Mouse (Mus musculus): ENCODE measurements around the gene Ctrb1. TPM values are rescaled to one million over a fixed set of nuclear protein-coding genes. Genes with fewer than 3 reads are reported as not detected.

Ctrb1 gene
- 1,145 and 3,143 TPM in 2 replicates for polyA plus RNA-seq (2015; fragmentation: Nextera tagmentation; extraction: Ambion mirVana)

- Histone ChIP-seq H3K4me2 (replicated peaks) (no peak within 1 kb of the TSS), H3K4me1 (replicated peaks) (0 out of 2 replicates have a peak, but pooled peaks cover 2% of the 10 kb centered on the region), H3K9me3 (no peaks in the 10 kb centered on the region), H3K4me3 (replicated peaks) (no peak within 1 kb of the TSS), H3K27me3 (replicated peaks) (no peaks in the 10 kb centered on the region), H3K36me3 (no peaks in the 10 kb centered on the region), H3K27ac (no peak within 1 kb of the TSS), H3K9ac (no peak within 1 kb of the TSS)
- peak; percentile 27 for ATAC-seq
- 81% methylated on average over 2 of the region's 2 CpGs for WGBS
These were observed at the start of gene Ctrb1 for GRCm38 (mm10) chr8:111690960-111691445. Gene Ctrb1 (minus strand): TSS chr8:111691010.

GRCm38 (mm10) chr8:111740301-111740711 lies 49.5 kb upstream of the Ctrb1 start:
- Histone ChIP-seq H3K9me3 (no peaks in the 10 kb centered on the region), H3K4me1 (replicated peaks) (peaks cover 78% of the 10 kb centered on the region), H3K4me2 (replicated peaks) (peak overlapping the region; percentile 37), H3K36me3 (no peaks in the 10 kb centered on the region), H3K27ac (peak overlapping the region; percentile 37), H3K4me3 (replicated peaks) (no peak overlapping the region), H3K27me3 (replicated peaks) (no peaks in the 10 kb centered on the region), H3K9ac (peak overlapping the region; percentile 10; the same call in 1 of the 2 replicates)
- ATAC-seq, result peak; percentile 37
- WGBS, result 50% methylated on average over 7 of the region's 7 CpGs

GRCm38 (mm10) chr8:111739604-111740003 lies 48.8 kb upstream of the Ctrb1 start:
- no peak for ATAC-seq
- Histone ChIP-seq H3K4me2 (replicated peaks) (peak overlapping the region; percentile 37), H3K36me3 (no peaks in the 10 kb centered on the region), H3K4me3 (replicated peaks) (no peak overlapping the region), H3K27me3 (replicated peaks) (no peaks in the 10 kb centered on the region), H3K4me1 (replicated peaks) (peaks cover 82% of the 10 kb centered on the region), H3K9ac (0 out of 2 replicates have a peak overlapping the region, but pooled peaks have one; percentile 5), H3K9me3 (no peaks in the 10 kb centered on the region), H3K27ac (peak overlapping the region; percentile 37; the same call in 1 of the 2 replicates)
- 38% methylated on average over 7 of the region's 7 CpGs for WGBS

- H3K27me3 ChIP-seq (replicated peaks), result no peaks in the 10 kb centered on the region
- H3K36me3 ChIP-seq, result no peaks in the 10 kb centered on the region
- no peaks in the 10 kb centered on the region for H3K9me3 ChIP-seq
- no peak overlapping the region for H3K27ac ChIP-seq
- no peak for ATAC-seq
- peaks cover 82% of the 10 kb centered on the region for H3K4me1 ChIP-seq (replicated peaks)
- H3K9ac ChIP-seq, result 0 out of 2 replicates have a peak overlapping the region, but pooled peaks have one; percentile 5
- 64% methylated on average over 6 of the region's 6 CpGs for WGBS
- no peak overlapping the region for H3K4me2 ChIP-seq (replicated peaks)
- H3K4me3 ChIP-seq (replicated peaks), result no peak overlapping the region
These were observed 48.1 kb upstream of the Ctrb1 start for GRCm38 (mm10) chr8:111738867-111739266.

GRCm38 (mm10) chr8:111736321-111736720 lies 45.5 kb upstream of the Ctrb1 start:
- no peaks in the 10 kb centered on the region for H3K27me3 ChIP-seq (replicated peaks)
- no peak for ATAC-seq
- H3K4me1 ChIP-seq (replicated peaks), result peaks cover 82% of the 10 kb centered on the region
- peak overlapping the region; percentile 90 for H3K27ac ChIP-seq
- 0 out of 2 replicates have a peak overlapping the region, but pooled peaks have one; percentile 8 for H3K9ac ChIP-seq
- no peaks in the 10 kb centered on the region for H3K36me3 ChIP-seq
- H3K4me3 ChIP-seq (replicated peaks), result no peak overlapping the region
- WGBS, result 41% methylated on average over 7 of the region's 7 CpGs
- no peaks in the 10 kb centered on the region for H3K9me3 ChIP-seq
- no peak overlapping the region for H3K4me2 ChIP-seq (replicated peaks)

GRCm38 (mm10) chr8:111735791-111736190 lies 45.0 kb upstream of the Ctrb1 start:
- 71% methylated on average over 4 of the region's 4 CpGs for WGBS

GRCm38 (mm10) chr8:111735335-111735761 lies 44.5 kb upstream of the Ctrb1 start:
- H3K9me3 ChIP-seq, result no peaks in the 10 kb centered on the region
- H3K4me2 ChIP-seq (replicated peaks), result peak overlapping the region; percentile 17; the same call in 1 of the 2 replicates
- WGBS, result 70% methylated on average over 8 of the region's 8 CpGs
- no peak overlapping the region for H3K4me3 ChIP-seq (replicated peaks)
- H3K36me3 ChIP-seq, result no peaks in the 10 kb centered on the region
- no peak for ATAC-seq
- H3K27me3 ChIP-seq (replicated peaks), result no peaks in the 10 kb centered on the region
- H3K27ac ChIP-seq, result peak overlapping the region; percentile 90
- peaks cover 82% of the 10 kb centered on the region for H3K4me1 ChIP-seq (replicated peaks)
- no peak overlapping the region for H3K9ac ChIP-seq

More at GRCm38 (mm10) chr8:111735791-111736190, 45.0 kb upstream of the Ctrb1 start:
- Histone ChIP-seq H3K27me3 (replicated peaks) (no peaks in the 10 kb centered on the region), H3K4me1 (replicated peaks) (peaks cover 82% of the 10 kb centered on the region), H3K9me3 (no peaks in the 10 kb centered on the region), H3K4me2 (replicated peaks) (no peak overlapping the region; the same call in 1 of the 2 replicates), H3K9ac (0 out of 2 replicates have a peak overlapping the region, but pooled peaks have one; percentile 8), H3K27ac (peak overlapping the region; percentile 90), H3K4me3 (replicated peaks) (no peak overlapping the region), H3K36me3 (no peaks in the 10 kb centered on the region)
- ATAC-seq, result no peak

- peaks cover 82% of the 10 kb centered on the region for H3K4me1 ChIP-seq (replicated peaks)
- no peak overlapping the region for H3K4me3 ChIP-seq (replicated peaks)
- no peaks in the 10 kb centered on the region for H3K27me3 ChIP-seq (replicated peaks)
- no peak overlapping the region for H3K9ac ChIP-seq
- no peaks in the 10 kb centered on the region for H3K9me3 ChIP-seq
- H3K4me2 ChIP-seq (replicated peaks), result peak overlapping the region; percentile 16; the same call in 1 of the 2 replicates
- H3K36me3 ChIP-seq, result no peaks in the 10 kb centered on the region
- no peak for ATAC-seq
- WGBS, result 44% methylated on average over 6 of the region's 6 CpGs
- peak overlapping the region; percentile 90 for H3K27ac ChIP-seq
These were observed 43.6 kb upstream of the Ctrb1 start for GRCm38 (mm10) chr8:111734244-111734960.

GRCm38 (mm10) chr8:111733581-111734243 lies 42.9 kb upstream of the Ctrb1 start:
- 14% methylated on average over 5 of the region's 5 CpGs for WGBS
- H3K9ac ChIP-seq, result peak overlapping the region; percentile 74; the same call in 1 of the 2 replicates
- H3K4me2 ChIP-seq (replicated peaks), result peak overlapping the region; percentile 81
- H3K4me1 ChIP-seq (replicated peaks), result peaks cover 81% of the 10 kb centered on the region
- no peaks in the 10 kb centered on the region for H3K36me3 ChIP-seq
- no peaks in the 10 kb centered on the region for H3K27me3 ChIP-seq (replicated peaks)
- ATAC-seq, result no peak
- H3K27ac ChIP-seq, result peak overlapping the region; percentile 90
- H3K9me3 ChIP-seq, result no peaks in the 10 kb centered on the region
- H3K4me3 ChIP-seq (replicated peaks), result no peak overlapping the region

- Histone ChIP-seq H3K27me3 (replicated peaks) (no peaks in the 10 kb centered on the region), H3K36me3 (no peaks in the 10 kb centered on the region), H3K4me1 (replicated peaks) (peaks cover 92% of the 10 kb centered on the region), H3K9ac (peak overlapping the region; percentile 74; the same call in 1 of the 2 replicates), H3K27ac (peak overlapping the region; percentile 90), H3K4me3 (replicated peaks) (peak overlapping the region; percentile 72), H3K9me3 (no peaks in the 10 kb centered on the region), H3K4me2 (replicated peaks) (peak overlapping the region; percentile 81)
- ATAC-seq, result peak; percentile 9
- 19% methylated on average over 10 of the region's 10 CpGs for WGBS
These were observed 41.7 kb upstream of the Ctrb1 start for GRCm38 (mm10) chr8:111732406-111733085.

GRCm38 (mm10) chr8:111732004-111732403 lies 41.2 kb upstream of the Ctrb1 start:
- H3K9me3 ChIP-seq, result no peaks in the 10 kb centered on the region
- peak; percentile 93 for ATAC-seq
- H3K4me2 ChIP-seq (replicated peaks), result peak overlapping the region; percentile 81
- H3K4me1 ChIP-seq (replicated peaks), result peaks cover 92% of the 10 kb centered on the region
- H3K9ac ChIP-seq, result peak overlapping the region; percentile 74
- H3K27ac ChIP-seq, result peak overlapping the region; percentile 90
- peak overlapping the region; percentile 72 for H3K4me3 ChIP-seq (replicated peaks)
- H3K36me3 ChIP-seq, result no peaks in the 10 kb centered on the region
- WGBS, result under 1% methylated on average over 29 of the region's 41 CpGs
- no peaks in the 10 kb centered on the region for H3K27me3 ChIP-seq (replicated peaks)

Data from intestine, embryonic 15.5 days (tissue).